Mouse (Mus musculus): ENCODE measurements around the gene Zfp57. TPM values are rescaled to one million over a fixed set of nuclear protein-coding genes. Genes with fewer than 3 reads are reported as not detected.

Zfp57 gene
- polyA plus RNA-seq, 1 experiment: 11.6 TPM

GRCm38 (mm10) chr17:37051745-37052144, 50.8 kb downstream of the Zfp57 start:
- H3K4me3 ChIP-seq (ENCODE audit: insufficient read depth, poor library complexity, severe bottlenecking): no peak overlapping the region
- TF ChIP-seq MAX (IDR thresholded peaks at IDR 0.05) (no peak), MYOG (IDR thresholded peaks at IDR 0.05; ENCODE audit: control insufficient read depth, extremely low read depth, insufficient read length) (no peak), USF1 (IDR thresholded peaks at IDR 0.05; ENCODE audit: low read depth) (no peak), CTCF (IDR thresholded peaks at IDR 0.05; ENCODE audit: control insufficient read depth, insufficient read depth, insufficient read length) (no peak), CEBPB (IDR thresholded peaks at IDR 0.05; ENCODE audit: low read depth) (no peak), FOSL1 (IDR thresholded peaks at IDR 0.05; ENCODE audit: insufficient read depth, low read length, poor library complexity, severe bottlenecking) (no peak)

GRCm38 (mm10) chr17:37056957-37057356, 56.0 kb downstream of the Zfp57 start:
- Histone ChIP-seq H3K36me3 (ENCODE audit: control insufficient read depth, insufficient read depth) (peaks cover 28% of the 10 kb centered on the region), H3K79me2 (ENCODE audit: control insufficient read depth, insufficient read depth) (no peaks in the 10 kb centered on the region), H3K27me3 (ENCODE audit: control insufficient read depth, insufficient read depth, insufficient read length) (no peaks in the 10 kb centered on the region), H3ac (ENCODE audit: control insufficient read depth, insufficient read length, low read depth) (no peak overlapping the region), H3K4me3 (ENCODE audit: insufficient read depth, poor library complexity, severe bottlenecking) (no peak overlapping the region), H3K79me3 (ENCODE audit: low read depth) (no peaks in the 10 kb centered on the region)
- no peak for TF ChIP-seq MYOD1 (IDR thresholded peaks at IDR 0.05; ENCODE audit: control insufficient read depth, insufficient read length, low read depth)
- TF ChIP-seq FOSL1 (IDR thresholded peaks at IDR 0.05; ENCODE audit: insufficient read depth, low read length, poor library complexity, severe bottlenecking): no peak
- TF ChIP-seq CEBPB (IDR thresholded peaks at IDR 0.05; ENCODE audit: low read depth): no peak
- TF ChIP-seq MAX (IDR thresholded peaks at IDR 0.05): no peak
- TF ChIP-seq MYOG (IDR thresholded peaks at IDR 0.05; ENCODE audit: control insufficient read depth, extremely low read depth, insufficient read length): no peak
- no peak for TF ChIP-seq USF1 (IDR thresholded peaks at IDR 0.05; ENCODE audit: low read depth)
- TF ChIP-seq CTCF (IDR thresholded peaks at IDR 0.05; ENCODE audit: control insufficient read depth, insufficient read depth, insufficient read length): no peak

More at GRCm38 (mm10) chr17:37051745-37052144, 50.8 kb downstream of the Zfp57 start:
- no peaks in the 10 kb centered on the region for H3K79me3 ChIP-seq (ENCODE audit: low read depth)
- peaks cover 14% of the 10 kb centered on the region for H3K36me3 ChIP-seq (ENCODE audit: control insufficient read depth, insufficient read depth)
- no peaks in the 10 kb centered on the region for H3K79me2 ChIP-seq (ENCODE audit: control insufficient read depth, insufficient read depth)
- H3ac ChIP-seq (ENCODE audit: control insufficient read depth, insufficient read length, low read depth): no peak overlapping the region
- H3K27me3 ChIP-seq (ENCODE audit: control insufficient read depth, insufficient read depth, insufficient read length): no peaks in the 10 kb centered on the region

Other genes starting within 250 kb of the Zfp57 start
- not detected for gene H2-M10.5, start 228.3 kb upstream of the Zfp57 start, polyA plus RNA-seq (2012; fragmentation: generic; extraction: Trizol)
- not detected for gene H2-M10.6, start 189.0 kb upstream of the Zfp57 start, polyA plus RNA-seq (2012; fragmentation: generic; extraction: Trizol)
- gene Trim26, start 164.0 kb upstream of the Zfp57 start, polyA plus RNA-seq (2012; fragmentation: generic; extraction: Trizol): 15.0 TPM
- 0.04 TPM for gene Trim15, start 134.0 kb upstream of the Zfp57 start, polyA plus RNA-seq (2012; fragmentation: generic; extraction: Trizol)
- not detected for gene Trim10, start 131.6 kb upstream of the Zfp57 start, polyA plus RNA-seq (2012; fragmentation: generic; extraction: Trizol)
- not detected for gene Trim40, start 111.0 kb upstream of the Zfp57 start, polyA plus RNA-seq (2012; fragmentation: generic; extraction: Trizol)
- gene Trim31, start 103.0 kb upstream of the Zfp57 start, polyA plus RNA-seq (2012; fragmentation: generic; extraction: Trizol): not detected
- gene Rnf39, start 58.2 kb upstream of the Zfp57 start, polyA plus RNA-seq (2012; fragmentation: generic; extraction: Trizol): 0.02 TPM
- 181 TPM for gene Ppp1r11, start 49.4 kb upstream of the Zfp57 start, polyA plus RNA-seq (2012; fragmentation: generic; extraction: Trizol)
- gene Znrd1, start 42.6 kb upstream of the Zfp57 start, polyA plus RNA-seq (2012; fragmentation: generic; extraction: Trizol): 93.2 TPM
- gene Znrd1as, start 42.6 kb upstream of the Zfp57 start, polyA plus RNA-seq (2012; fragmentation: generic; extraction: Trizol): 3.2 TPM
- not detected for gene 2410137M14Rik, start 19.9 kb upstream of the Zfp57 start, polyA plus RNA-seq (2012; fragmentation: generic; extraction: Trizol)
- gene H2-M5, start 11.6 kb upstream of the Zfp57 start, polyA plus RNA-seq (2012; fragmentation: generic; extraction: Trizol): 0.06 TPM
- 0.02 TPM for gene Mog, start 22.2 kb downstream of the Zfp57 start, polyA plus RNA-seq (2012; fragmentation: generic; extraction: Trizol)
- gene Gabbr1, start 44.8 kb downstream of the Zfp57 start, polyA plus RNA-seq (2012; fragmentation: generic; extraction: Trizol): 6.1 TPM
- gene Olfr90, start 87.3 kb downstream of the Zfp57 start, polyA plus RNA-seq (2012; fragmentation: generic; extraction: Trizol): not detected
- not detected for gene Olfr91, start 97.1 kb downstream of the Zfp57 start, polyA plus RNA-seq (2012; fragmentation: generic; extraction: Trizol)
- not detected for gene Olfr92, start 118.9 kb downstream of the Zfp57 start, polyA plus RNA-seq (2012; fragmentation: generic; extraction: Trizol)
- gene Olfr93, start 160.3 kb downstream of the Zfp57 start, polyA plus RNA-seq (2012; fragmentation: generic; extraction: Trizol): not detected
- not detected for gene Ubd, start 192.7 kb downstream of the Zfp57 start, polyA plus RNA-seq (2012; fragmentation: generic; extraction: Trizol)
- not detected for gene Olfr94, start 199.8 kb downstream of the Zfp57 start, polyA plus RNA-seq (2012; fragmentation: generic; extraction: Trizol)
- gene Olfr95, start 212.0 kb downstream of the Zfp57 start, polyA plus RNA-seq (2012; fragmentation: generic; extraction: Trizol): not detected
- gene Olfr96, start 219.0 kb downstream of the Zfp57 start, polyA plus RNA-seq (2012; fragmentation: generic; extraction: Trizol): not detected
- not detected for gene Olfr97, start 236.2 kb downstream of the Zfp57 start, polyA plus RNA-seq (2012; fragmentation: generic; extraction: Trizol)

Measured in C2C12 (cell line).